Mouse (Mus musculus) CH12F3 (cell line): ENCODE results near the gene Usf3.

Experiments
- in situ Hi-C: fragments of 300-500 bp; cut with MboI; formaldehyde crosslinking; loops from 2 replicates; pipeline ENCODE4 v1.14.3; 2020; ENCODE audit warnings: low sequenced_read_pairs

Usf3 gene

DNA sequence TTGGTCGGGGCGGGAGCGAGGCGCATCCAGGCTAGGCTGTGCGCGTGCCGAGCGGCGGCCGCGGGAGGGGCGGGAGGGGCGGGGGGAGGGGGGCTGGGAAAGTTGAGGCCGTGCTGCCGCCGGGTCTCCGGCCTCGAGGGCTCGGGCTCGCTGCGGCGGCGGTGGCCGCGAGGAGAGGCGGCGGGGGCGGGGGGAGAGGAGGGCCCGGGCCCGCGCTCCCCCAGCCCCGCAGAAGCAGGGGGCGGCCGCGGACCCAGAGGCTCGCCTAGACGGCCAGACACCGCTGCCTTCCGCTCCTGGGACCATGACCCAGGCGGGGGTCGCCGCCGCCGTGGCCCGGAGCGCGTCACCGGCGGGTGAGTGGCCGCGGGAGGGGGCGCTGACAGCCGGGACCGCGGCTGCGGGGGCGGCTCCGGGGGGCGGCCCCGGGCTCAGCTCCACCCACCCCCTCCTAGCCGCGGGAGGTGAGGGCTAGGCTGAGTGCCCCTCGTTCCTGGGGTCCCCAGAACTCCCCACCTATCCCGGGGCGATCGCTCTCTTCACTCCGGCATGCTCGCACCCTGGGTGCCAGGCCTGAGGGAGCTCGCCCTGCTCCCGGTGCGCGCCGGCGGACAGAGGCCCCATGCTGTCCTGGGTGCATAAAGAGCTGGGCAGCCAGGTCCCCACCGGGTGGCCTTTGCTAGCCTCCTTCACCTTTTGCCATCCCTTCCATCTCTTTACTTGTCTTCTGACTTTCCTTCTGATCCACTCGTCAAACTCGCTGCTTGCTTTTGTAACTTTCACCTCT, at the start of gene Usf3:
Gene Usf3 (plus strand): TSS at position 92 of the 787 bp plus-strand sequence.
- in situ Hi-C loops: no loop called here

DNA sequence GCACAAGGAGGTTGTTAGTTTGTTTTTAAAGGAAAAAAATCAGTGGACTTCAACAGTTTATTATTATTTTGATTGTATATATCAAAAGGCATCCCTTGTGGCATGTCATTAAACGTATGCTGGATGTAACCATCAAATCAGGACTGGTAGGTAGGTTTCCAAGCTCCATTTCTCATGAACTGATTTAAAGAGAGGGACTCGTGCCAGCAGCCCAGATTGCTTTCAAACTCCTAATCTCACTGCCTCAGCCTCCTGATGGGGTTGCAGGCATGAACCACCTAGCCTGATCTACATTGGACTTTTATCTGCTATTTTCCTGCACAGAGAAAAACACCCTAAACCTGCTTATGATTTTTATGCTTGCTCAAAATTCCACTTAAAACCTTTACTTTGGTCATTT, 49.3 kb upstream of the Usf3 start:
- in situ Hi-C loops: no loop called here

GRCm38 (mm10) chr16:44124713-44125112, 48.3 kb upstream of the Usf3 start:
- in situ Hi-C loops: no loop called here

DNA sequence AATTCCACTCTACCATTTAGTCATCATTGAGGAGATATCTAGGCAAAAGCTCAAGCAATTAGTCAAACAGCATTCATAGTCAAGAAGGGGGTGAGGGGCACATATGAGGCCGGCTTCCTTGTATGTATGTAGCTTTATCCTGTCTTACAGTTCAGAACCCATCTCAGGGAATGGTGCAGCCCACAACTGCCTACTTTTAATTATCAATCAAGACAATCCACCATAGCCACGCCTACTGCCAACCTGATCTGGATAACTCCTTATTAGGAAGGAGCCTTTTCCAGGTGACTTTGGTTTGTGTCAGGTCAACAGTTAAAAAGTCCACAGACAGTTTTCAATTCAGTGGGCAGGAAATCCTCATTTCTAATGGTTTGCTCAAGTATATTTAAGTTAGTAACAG, 47.6 kb upstream of the Usf3 start:
- in situ Hi-C loops: no loop called here

GRCm38 (mm10) chr16:44126437-44126836, 46.6 kb upstream of the Usf3 start:
- in situ Hi-C loops: no loop called here

- in situ Hi-C loops: no loop called here
These were observed 40.7 kb upstream of the Usf3 start for GRCm38 (mm10) chr16:44132300-44132699.

DNA sequence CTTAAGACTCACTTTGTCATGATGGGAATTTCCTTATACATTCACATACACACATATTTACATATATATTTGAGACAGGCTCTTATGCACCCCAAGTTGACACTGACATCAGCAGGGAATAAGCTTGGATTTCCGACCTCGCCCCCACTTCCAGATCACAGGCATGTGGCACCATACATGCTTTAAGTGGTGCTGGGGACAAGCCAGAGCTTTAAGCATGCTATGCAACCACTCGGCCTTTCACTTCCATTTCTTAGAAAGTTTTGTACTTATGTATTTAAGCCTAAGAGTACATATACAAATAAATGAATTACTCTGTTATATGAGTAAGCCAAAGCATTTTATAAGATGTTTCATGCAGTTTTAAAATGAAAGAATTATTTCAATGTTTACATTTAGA, 39.9 kb upstream of the Usf3 start:
- in situ Hi-C loops: no loop called here

DNA sequence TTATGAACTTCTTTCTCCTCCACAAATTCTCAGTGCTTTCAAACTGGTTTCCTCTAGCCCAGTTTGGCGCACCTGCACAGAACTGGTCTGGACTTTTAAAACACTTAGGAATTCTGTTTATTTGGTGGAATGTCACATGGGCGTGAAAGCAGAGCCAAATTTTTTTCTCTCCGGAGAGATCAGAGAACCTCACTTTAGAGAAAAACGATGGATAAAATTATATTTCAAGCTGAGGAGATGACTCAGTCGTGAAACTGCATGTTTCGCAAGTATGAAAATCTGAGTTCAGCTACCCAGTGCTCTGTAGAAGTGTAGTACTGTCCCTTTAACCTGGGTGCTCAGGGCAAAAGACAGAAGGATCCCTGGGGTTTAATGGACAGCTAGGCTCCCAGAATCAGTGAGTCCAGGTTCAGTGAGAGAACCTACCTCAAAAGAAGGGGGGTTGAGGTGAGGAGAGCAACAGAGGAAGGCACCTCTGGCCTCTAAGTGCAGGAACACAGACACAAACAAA, 36.5 kb upstream of the Usf3 start:
- in situ Hi-C loops: no loop called here

DNA sequence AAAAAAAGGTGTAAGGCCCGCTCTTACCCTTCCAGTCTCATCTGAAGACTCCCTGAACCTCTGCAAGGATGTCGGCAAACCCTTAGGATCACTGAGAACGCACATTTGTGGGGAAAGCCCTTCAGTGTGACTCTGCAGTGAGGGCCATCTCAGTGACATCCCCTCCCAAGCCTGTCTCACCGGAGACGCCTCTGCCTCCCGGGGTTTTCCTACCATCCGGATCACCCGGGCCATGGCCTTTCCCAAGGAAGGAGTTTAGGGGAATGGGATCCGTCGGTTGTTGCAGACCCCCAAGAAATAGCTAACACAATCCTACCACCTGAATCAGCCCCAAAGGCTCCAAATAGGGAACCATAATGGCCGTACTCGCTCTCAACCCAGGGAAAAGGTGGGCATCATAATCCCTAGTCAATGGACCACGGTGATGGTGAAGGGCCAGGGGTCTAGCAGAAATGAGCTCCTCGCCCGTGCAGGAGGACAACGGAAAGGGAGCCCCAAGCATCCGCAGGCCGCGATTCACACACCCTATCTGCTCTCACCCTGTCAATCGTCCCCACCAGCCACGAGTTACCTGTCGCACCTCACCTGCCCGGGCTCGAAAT, 34.6 kb upstream of the Usf3 start:
- in situ Hi-C loops: no loop called here

- in situ Hi-C loops: no loop called here
These were observed 34.0 kb upstream of the Usf3 start for GRCm38 (mm10) chr16:44138979-44139535.

- in situ Hi-C loops: no loop called here
These were observed 33.4 kb upstream of the Usf3 start, which contains the start of the genes Atp6v1a and Naa50 for GRCm38 (mm10) chr16:44139536-44140185. Gene Atp6v1a (minus strand): TSS chr16:44139705. Gene Naa50 (plus strand): TSS chr16:44139830.

GRCm38 (mm10) chr16:44140186-44140787, 32.8 kb upstream of the Usf3 start:
- in situ Hi-C loops: no loop called here

DNA sequence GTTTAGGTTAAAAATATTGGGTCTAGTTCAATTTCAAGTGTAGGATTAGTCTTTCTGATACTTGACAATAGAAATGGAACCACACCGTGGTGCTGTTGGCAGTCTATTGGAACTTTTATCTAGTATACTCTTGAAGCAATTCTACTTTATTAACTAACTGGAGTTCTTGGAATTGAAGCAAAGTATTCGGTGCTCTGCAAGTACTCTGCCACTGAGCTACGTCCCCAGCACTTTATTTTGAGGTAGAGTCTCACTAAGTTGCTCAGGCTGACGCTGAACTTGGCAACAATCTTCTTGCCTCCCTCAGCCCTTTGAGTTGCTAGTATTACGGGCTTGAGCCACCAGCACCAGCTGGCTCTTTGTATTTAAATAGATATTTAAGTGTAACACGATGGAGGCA, 31.6 kb upstream of the Usf3 start:
- in situ Hi-C loops: no loop called here

GRCm38 (mm10) chr16:44149002-44149767, 23.9 kb upstream of the Usf3 start:
- in situ Hi-C loops: no loop called here

- in situ Hi-C loops: no loop called here
These were observed 18.5 kb upstream of the Usf3 start for GRCm38 (mm10) chr16:44154497-44155057.

GRCm38 (mm10) chr16:44159325-44159724, 13.7 kb upstream of the Usf3 start:
- in situ Hi-C loops: no loop called here

GRCm38 (mm10) chr16:44163831-44164230, 9.2 kb upstream of the Usf3 start:
- in situ Hi-C loops: no loop called here

- in situ Hi-C loops: no loop called here
These were observed 7.9 kb upstream of the Usf3 start for GRCm38 (mm10) chr16:44165182-44165581.

- in situ Hi-C loops: no loop called here
These were observed 4.1 kb upstream of the Usf3 start for GRCm38 (mm10) chr16:44168990-44169389.
